Mouse (Mus musculus): ENCODE measurements around the gene Slc50a1.

Slc50a1 gene

GRCm38 (mm10) chr3:89268916-89269315 is 1.5 kb downstream of the Slc50a1 start:
- no peak for DNase-seq (ENCODE audit: low read depth, low spot score)

- DNase-seq (ENCODE audit: low read depth, low spot score): peak; percentile 86
Measured at GRCm38 (mm10) chr3:89266439-89266893, 3.9 kb downstream of the Slc50a1 start.

GRCm38 (mm10) chr3:89262417-89262816 is 8.0 kb downstream of the Slc50a1 start:
- no peak for DNase-seq (ENCODE audit: low read depth, low spot score)

- DNase-seq (ENCODE audit: low read depth, low spot score): no peak
Measured at GRCm38 (mm10) chr3:89260211-89260610, 10.2 kb downstream of the Slc50a1 start.

- DNase-seq (ENCODE audit: low read depth, low spot score): no peak
Measured at GRCm38 (mm10) chr3:89259076-89259475, 11.3 kb downstream of the Slc50a1 start, which contains the start of gene Dpm3. Gene Dpm3, plus strand, starts transcription at chr3:89259358.

GRCm38 (mm10) chr3:89256177-89256576 is 14.2 kb downstream of the Slc50a1 start:
- DNase-seq (ENCODE audit: low read depth, low spot score): no peak

- no peak for DNase-seq (ENCODE audit: low read depth, low spot score)
Measured at GRCm38 (mm10) chr3:89254994-89255393, 15.4 kb downstream of the Slc50a1 start.

GRCm38 (mm10) chr3:89251365-89251895 is 18.9 kb downstream of the Slc50a1 start:
- peak; percentile 65 for DNase-seq (ENCODE audit: low read depth, low spot score)

- DNase-seq (ENCODE audit: low read depth, low spot score): peak; percentile 74
Measured at GRCm38 (mm10) chr3:89250435-89251040, 19.8 kb downstream of the Slc50a1 start.

GRCm38 (mm10) chr3:89247466-89247865 is 22.9 kb downstream of the Slc50a1 start:
- no peak for DNase-seq (ENCODE audit: low read depth, low spot score)

- DNase-seq (ENCODE audit: low read depth, low spot score): peak; percentile 89
Measured at GRCm38 (mm10) chr3:89246261-89247100, 23.9 kb downstream of the Slc50a1 start, which contains the start of gene Trim46. Gene Trim46, minus strand, starts transcription at chr3:89246309.

- DNase-seq (ENCODE audit: low read depth, low spot score): peak; percentile 76
Measured at GRCm38 (mm10) chr3:89245688-89246171, 24.6 kb downstream of the Slc50a1 start, which contains the start of gene Krtcap2. Gene Krtcap2, plus strand, starts transcription at chr3:89245966.

GRCm38 (mm10) chr3:89244982-89245687 is 25.2 kb downstream of the Slc50a1 start:
- peak; percentile 72 for DNase-seq (ENCODE audit: low read depth, low spot score)

- DNase-seq (ENCODE audit: low read depth, low spot score): peak; percentile 54
Measured at GRCm38 (mm10) chr3:89244158-89244981, 26.0 kb downstream of the Slc50a1 start.

GRCm38 (mm10) chr3:89243609-89244008 is 26.8 kb downstream of the Slc50a1 start:
- DNase-seq (ENCODE audit: low read depth, low spot score): peak; percentile 74

- peak; percentile 50 for DNase-seq (ENCODE audit: low read depth, low spot score)
Measured at GRCm38 (mm10) chr3:89242331-89242895, 28.0 kb downstream of the Slc50a1 start.

- DNase-seq (ENCODE audit: low read depth, low spot score): no peak
Measured at GRCm38 (mm10) chr3:89238494-89238893, 31.9 kb downstream of the Slc50a1 start.

- no peak for DNase-seq (ENCODE audit: low read depth, low spot score)
Measured at GRCm38 (mm10) chr3:89237682-89238081, 32.7 kb downstream of the Slc50a1 start.

GRCm38 (mm10) chr3:89236516-89236915 is 33.9 kb downstream of the Slc50a1 start:
- no peak for DNase-seq (ENCODE audit: low read depth, low spot score)

GRCm38 (mm10) chr3:89233562-89234110 is 36.7 kb downstream of the Slc50a1 start:
- DNase-seq (ENCODE audit: low read depth, low spot score): no peak

Measured in CD4-positive helper T cell, adult 2 months (primary cell).